Mouse (Mus musculus): Measurements from ENCODE around the gene Olfr328.
"Not testable (repeated sequence)": the region's sequence is repeated elsewhere in the genome, so short reads cannot be mapped to it uniquely, and the experiment has no call there.

Gene Olfr328

DNA sequence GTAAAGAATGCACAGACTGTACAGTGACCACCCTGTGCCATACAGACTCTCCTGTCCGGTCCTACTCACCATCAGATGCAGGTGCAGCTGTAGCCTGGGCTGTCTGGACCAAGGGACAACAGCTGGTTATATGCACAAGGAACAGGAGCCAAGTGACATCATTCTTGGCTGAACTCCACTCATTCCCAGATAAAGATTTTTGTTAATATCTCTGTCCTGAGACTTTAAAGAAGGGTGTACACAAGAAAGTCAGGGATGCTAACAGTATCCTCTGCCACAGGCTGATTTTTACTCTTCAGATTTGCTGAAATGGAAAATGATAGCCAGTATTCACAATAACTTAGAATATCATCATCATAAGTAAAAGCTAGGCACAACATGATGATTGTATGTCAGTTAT is at the start of gene Olfr328:
Gene Olfr328, minus strand, starts transcription at position 101 of the 400 bp plus-strand sequence.
- DNase-seq (ENCODE audit: low read depth, low spot score) = no peak

DNA sequence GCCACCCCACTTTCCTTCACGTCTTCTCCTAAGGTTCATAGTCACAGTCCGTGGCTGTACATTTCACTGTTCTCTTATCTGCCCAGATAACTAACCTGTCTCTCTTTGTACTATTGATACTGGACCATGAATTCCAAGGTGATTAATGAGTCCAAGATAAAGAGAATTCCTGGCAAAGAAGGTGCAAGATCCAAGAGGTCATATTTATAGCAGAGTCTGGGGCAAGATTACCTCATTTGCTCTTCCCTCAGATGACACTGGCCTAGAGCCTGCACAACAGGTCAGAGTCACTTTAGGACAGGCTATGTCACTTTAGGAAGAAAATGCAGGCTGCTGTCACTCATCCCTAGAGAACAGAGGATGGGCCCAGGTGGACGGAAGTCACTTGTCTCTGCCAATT is 49.8 kb upstream of the Olfr328 start:
- no peak for DNase-seq (ENCODE audit: low read depth, low spot score)

DNA sequence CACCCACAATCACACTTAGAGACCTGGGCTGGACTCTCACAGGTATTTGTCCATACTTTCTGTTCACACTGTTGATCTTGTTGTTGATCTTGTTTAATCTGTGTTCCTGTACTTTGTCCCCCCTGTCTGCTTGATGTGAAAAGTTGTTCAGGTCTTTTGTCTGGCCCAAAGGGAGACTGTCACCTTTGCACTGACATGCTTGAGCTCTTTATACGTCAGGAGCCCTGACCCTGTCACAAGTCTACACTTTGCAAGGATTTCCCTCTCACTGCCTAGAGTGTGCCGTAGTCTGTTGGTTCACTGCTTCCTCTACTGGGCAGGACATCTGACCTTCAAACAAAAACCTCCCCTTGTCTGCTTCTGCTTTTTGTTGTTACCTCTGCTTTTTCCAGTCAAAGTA is 49.3 kb upstream of the Olfr328 start:
- no peak for DNase-seq (ENCODE audit: low read depth, low spot score)

DNA sequence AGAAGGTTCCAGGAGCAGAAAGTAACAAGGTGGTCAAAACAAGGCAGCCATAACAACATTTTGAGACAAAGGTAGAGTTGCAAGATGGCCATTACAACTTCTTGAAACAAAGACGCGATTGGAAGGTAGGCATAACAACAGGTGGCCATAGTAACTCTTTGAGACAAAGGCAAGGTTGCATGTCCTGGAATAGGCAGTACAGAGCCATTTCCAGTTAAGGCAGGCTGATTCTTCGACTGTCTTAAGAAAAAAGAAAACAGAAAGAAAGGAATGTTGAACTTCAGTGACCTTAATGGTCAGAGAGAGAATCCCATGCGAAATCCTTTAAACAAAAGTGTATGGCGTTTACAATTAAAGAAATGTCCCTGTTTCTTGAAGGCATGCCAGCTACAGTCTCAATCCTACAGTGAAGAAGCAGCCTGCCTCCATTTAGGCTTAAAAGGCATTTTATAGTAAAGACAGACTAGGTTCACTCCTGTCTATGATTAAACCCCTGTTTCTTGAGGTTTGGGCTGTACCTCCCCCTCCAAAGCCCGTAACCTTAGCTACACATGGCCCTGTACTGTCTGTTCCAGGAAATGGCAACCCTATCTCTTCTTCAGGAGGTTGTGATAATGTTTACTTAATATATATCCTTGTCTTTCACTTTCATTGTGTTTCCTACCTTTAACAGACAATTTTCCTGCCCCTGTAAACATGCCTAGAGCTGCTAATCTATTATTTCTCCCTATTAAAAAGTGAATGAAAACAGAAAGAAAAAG is 47.5 kb upstream of the Olfr328 start:
- DNase-seq (ENCODE audit: low read depth, low spot score) = peak; percentile 71

DNA sequence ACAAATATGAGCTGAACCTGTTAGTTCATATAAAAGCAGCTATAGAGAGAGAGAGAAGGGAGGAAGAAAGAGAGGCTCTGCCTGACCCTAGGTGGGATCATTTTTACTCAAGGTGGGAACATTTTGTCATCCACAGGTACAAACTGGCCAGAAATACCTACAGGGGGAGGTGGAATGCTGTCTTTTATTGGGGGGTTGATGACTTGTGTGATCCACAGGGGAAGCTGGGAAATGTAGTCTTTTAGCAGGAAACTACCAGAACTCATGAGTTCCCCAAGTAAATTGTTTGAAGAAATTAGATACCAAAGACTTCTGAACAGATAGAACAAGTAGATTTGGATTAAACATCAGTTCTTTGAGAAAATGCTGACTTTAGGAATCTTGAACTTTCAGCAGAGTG is 46.6 kb upstream of the Olfr328 start:
- DNase-seq (ENCODE audit: low read depth, low spot score) = peak; percentile 14

DNA sequence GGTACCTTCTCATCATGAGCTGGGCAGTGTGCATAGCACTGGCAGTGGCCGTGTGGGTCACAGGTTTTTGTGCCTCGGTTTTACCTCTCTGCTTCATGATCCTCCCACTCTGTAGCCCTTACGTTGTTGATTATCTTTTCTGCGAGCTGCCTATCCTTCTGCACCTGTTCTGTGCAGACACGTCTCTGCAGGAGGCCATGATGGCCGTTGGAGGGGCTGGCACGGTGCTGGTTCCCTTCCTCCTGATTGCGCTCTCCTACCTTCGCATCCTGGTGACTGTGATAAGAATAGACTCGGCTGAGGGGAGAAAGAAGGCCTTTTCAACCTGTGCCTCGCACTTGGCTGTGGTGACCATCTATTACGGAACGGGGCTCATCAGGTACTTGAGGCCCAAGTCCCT is 42.4 kb upstream of the Olfr328 start:
- DNase-seq (ENCODE audit: low read depth, low spot score) = no peak

DNA sequence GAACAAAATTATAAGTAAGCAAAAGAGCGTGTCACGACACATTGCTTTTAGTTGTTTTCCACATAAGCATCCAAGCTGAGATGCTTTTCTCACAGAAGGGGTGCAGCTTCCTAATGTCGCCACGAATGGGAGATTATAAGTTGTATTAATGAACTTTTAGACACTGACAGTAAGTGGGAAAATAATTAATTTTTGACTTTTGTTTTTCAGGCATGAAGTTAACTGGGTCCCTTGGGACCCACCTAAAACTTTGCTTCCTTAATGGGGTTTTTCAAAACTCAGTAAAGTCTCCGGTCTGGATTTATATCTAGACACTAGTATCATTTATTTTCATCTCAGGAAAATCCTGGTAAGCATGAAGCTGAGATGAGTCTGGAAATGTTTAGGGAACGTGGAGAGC is 39.4 kb upstream of the Olfr328 start, which contains the start of gene Olfr324:
Gene Olfr324, plus strand, starts transcription at position 301 of the 400 bp plus-strand sequence.
- DNase-seq (ENCODE audit: low read depth, low spot score) = no peak

DNA sequence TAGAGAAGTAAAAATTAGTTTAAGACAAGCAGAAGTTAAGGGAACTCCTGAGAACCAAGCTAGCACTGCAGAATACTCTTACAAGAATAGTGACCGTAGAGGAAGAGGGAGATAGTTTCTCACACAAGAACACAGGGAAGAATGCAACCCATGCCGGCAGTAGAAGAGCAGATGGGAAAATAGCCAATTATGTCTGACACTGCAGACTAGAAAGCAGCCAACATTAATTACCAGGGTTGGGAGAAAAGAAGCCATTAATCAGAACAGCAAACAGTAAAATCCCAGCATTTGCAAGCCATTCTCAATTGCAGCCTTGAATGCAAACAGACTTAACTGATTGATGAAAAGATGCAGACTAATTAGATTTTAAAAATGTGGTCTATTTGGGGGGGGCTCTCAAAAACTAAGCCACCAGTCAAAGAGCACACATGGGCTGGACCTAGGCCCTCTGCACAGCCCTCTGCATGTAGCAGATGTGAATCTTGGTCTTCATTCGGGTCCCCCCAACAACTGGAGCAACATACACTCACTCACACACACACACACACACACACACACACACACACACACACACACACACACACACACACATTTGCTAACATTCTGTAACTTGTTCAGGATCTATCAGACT is 33.3 kb upstream of the Olfr328 start:
- DNase-seq (ENCODE audit: low read depth, low spot score) = no peak

DNA sequence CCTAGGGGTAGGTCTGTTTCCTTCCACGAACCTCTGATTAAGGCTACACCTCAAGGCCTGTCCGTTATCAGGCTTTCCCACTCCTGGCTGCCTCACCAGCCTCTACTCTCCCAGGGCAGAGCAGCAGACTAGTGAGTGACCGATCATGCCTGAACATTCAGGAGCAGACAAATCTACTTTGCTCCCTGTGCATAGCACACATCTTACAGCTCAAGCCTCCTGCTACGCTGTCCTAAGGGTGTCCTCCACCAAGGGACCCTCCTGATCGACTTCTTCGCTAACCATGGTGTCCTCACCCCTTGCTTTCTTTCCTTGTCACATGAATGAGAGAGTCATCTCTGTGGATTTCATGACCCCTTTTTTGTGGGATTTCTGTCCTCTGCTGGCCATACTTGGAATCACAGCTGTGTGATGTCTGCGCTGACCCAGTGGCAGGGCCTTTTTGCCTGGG is 32.5 kb upstream of the Olfr328 start:
- peak; percentile 45 for DNase-seq (ENCODE audit: low read depth, low spot score)

DNA sequence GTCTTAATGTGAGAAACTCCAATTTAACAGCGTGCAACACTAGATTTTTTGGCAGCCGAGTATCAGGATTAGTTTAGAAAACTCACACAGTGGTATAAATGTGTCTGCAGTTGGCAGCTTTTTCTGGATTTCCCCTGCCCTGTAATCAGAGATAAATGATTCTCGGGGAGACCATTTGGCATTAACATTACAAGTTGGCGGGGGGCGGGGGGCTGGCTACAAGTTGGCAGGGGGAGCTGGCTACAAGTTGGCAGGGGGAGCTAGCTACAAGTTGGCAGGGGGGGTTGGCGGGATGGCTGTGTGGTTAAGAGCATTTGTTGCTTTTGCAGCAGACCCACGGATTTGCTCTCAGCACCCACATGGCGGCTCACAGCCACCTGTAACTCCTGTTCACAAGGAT is 23.2 kb upstream of the Olfr328 start:
- no peak for DNase-seq (ENCODE audit: low read depth, low spot score)

DNA sequence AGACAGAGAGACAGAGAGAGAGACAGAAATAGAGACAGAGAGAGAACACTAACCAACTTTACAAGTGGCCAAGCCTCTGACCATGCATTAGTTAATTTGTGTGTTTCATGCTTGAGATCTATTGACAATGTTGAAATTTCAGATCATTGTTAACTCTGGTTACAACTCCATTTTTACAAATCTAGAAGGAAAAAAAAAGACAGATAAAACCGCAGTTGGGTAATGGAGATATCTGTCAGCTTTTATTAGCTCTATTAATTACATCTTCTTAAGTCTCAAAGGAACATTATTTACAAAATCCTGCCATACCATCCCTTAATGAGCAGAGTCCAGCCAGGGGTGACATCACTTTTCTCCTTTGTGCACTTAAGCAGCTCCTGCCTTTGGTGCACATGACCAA is 22.0 kb upstream of the Olfr328 start, which contains the start of gene Olfr325:
Gene Olfr325, plus strand, starts transcription at position 301 of the 400 bp plus-strand sequence.
- DNase-seq (ENCODE audit: low read depth, low spot score) = no peak

DNA sequence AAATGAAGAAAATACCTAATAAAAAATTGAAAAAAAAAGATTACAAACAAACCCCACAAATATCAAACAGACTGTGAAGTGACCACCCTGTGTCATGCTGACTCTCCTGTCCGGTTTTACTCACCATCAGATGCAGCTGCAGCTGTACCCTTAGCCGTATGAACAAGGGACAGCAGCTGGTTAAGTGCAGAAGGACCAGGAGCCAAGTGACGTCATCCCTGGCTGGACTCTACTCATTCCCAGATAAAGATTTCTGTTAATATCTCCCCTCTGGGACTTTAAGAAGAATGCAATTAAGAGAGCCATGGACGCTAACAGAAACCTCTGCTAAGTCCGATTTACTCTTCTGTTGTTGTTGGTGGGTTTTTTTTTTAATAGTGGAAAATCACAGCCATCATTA is 15.0 kb upstream of the Olfr328 start, which contains the start of gene Olfr224:
Gene Olfr224, minus strand, starts transcription at position 149 of the 400 bp plus-strand sequence.
- no peak for DNase-seq (ENCODE audit: low read depth, low spot score)

DNA sequence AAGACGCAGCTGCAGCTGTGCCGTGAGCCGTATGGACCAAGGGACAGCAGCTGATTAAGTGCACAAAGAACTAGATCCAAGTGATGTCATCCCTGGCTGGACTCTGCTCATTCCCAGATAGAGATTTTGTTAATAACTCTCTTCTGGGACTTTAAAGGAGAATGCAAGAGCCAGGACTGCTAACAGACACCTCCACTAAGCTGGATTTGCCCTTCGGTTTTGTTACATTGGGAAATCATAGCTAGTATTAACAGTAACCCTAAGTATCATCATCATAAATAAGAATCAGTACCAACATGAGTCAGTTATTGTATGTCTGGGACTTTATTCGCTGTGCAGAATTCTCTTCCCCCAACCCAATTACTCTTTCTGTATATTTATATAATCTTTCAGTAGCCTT is 9.1 kb downstream of the Olfr328 start, which contains the start of gene Olfr329-ps:
Gene Olfr329-ps, minus strand, starts transcription at position 101 of the 400 bp plus-strand sequence.
- no peak for DNase-seq (ENCODE audit: low read depth, low spot score)

DNA sequence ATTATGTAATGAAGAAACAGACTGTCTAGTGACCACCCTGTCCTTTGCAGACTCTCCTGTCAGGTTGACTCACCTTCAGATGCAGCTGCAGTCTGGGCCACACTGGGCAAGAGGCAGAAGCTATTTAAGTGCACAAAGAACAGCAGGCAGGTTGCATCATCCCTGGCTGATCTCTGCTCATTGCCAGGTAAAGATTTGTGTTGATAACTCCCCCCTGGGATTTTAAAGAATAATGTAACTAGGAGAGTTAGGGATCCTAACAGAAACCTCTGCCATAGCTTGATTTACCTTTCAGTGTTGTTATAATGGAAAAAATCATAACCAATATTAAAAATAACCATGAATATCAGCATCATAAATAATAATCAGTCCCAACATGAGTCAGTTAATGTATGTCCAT is 20.7 kb downstream of the Olfr328 start, which contains the start of gene Olfr330:
Gene Olfr330, minus strand, starts transcription at position 101 of the 400 bp plus-strand sequence.
- DNase-seq (ENCODE audit: low read depth, low spot score) = not testable (repeated sequence)

DNA sequence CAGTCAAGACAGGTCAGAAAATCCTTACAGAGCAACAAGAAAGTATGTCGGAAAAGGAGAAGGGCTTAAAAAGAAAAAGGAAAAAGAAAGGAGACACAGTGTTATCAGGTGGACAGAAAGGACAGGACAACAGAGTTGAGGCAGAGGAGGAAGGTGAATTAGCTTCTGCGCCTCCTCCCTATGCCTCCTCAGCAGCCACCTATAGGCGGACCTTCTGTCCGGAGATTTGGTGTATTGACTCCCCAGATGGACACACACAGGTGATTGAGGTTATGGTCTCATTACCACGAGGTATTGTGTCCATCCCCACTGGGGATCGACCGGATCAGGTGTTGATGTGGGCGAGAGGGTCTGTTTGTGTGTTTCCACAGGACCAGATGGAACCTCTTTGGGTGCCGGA is 35.7 kb downstream of the Olfr328 start:
- DNase-seq (ENCODE audit: low read depth, low spot score) = not testable (repeated sequence)

DNA sequence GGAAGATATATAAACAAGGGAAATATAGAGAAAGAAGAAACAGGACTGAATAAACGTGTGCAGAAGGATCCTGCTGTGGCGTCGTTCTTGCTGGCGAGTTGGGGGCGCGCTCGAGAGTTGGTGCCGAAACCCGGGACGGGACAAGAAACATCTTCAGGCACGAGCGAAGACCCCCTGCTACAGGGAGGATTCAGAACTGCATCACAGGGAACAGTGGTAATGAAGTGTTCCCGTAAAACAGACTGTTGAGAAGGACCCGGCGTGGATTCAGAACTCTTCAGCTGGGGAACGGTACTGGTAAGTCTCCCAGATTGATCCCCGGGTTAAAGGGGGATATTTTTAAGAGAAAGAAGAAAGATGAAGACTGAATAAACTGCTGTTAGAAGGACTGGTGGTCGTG is 36.5 kb downstream of the Olfr328 start:
- not testable (repeated sequence) for DNase-seq (ENCODE audit: low read depth, low spot score)

DNA sequence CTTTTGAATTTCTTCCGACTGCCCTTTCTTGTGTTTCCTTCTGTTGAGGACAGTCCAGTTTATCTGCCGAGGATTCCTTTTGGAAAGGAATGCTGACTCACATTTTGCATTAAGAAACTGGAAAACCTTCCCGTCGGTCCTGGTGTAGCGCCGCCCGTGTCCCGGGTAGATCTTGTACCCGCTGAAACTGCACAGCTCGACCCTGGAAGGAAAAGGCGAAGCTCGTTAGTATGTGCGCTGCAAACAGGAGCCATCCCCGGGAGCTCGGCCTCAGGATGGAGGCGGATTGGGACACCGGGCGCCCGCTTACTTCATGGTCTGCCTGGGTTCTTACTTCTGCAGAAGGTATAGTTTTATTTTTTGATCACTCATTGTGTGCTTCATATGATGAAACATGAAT is 46.4 kb downstream of the Olfr328 start:
- not testable (repeated sequence) for DNase-seq (ENCODE audit: low read depth, low spot score)

DNA sequence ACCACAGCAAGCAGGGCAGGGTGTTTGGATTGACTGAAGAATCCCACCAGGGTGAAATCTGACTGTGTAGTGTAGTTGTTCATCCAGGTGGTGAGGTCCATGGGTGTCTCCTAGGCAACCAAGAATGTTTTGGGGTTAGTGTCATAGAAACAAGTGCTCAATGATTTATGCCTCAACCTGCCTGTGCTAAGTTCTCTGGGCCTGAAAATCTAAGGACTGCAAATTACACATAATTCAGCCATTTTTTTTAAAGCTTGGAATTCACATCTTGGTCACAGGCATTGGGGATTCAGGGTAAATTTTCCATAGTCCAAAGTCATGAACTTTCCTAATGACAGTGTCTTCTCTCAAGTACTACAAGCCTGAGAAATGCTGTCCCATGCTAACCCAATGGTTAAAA is 53.0 kb downstream of the Olfr328 start, which contains the start of gene Olfr331:
Gene Olfr331, minus strand, starts transcription at position 101 of the 400 bp plus-strand sequence.
- not testable (repeated sequence) for DNase-seq (ENCODE audit: low read depth, low spot score)

Data from R1 (cell line).